Mouse (Mus musculus) liver, embryonic 14.5 days (tissue): Measurements from ENCODE around the gene Gbp10.
"Not testable (repeated sequence)": the region's sequence is repeated elsewhere in the genome, so short reads cannot be mapped to it uniquely, and the experiment has no call there.

Experiments used
- CTCF ChIP-seq: IDR thresholded peaks from 2 replicates; pipeline ENCODE4 v1.5.1; 2016; ENCODE audit warnings: antibody characterized with exemption, low read depth, control low read depth
- EP300 ChIP-seq: IDR thresholded peaks from 2 replicates; pipeline ENCODE4 v1.6.1; 2016; ENCODE audit warnings: antibody characterized with exemption, low read depth

DNA sequence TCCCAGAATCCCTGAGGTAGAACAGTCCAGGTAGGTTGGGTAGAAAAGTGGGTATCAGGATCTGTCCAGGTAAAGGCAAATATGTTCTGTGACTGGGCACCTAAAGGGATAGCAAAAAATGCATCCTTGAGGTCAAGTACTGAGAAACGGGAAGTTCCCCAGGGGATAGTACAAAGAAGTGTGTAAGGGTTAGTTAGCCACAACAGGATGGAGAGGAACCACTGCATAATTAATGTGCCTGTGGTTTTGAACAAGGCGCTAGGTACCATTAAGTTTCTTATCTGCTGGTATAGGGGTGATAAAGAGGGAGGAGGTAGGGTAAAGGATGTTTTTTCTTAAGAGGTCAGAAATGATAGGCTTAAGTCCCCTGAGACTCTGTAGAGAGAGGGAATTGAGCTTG lies 46.8 kb downstream of the Gbp10 start:
- not testable (repeated sequence) for TF ChIP-seq CTCF, EP300
